Mouse (Mus musculus): Measurements from ENCODE around the gene Klhl22. TPM values are rescaled to one million over a fixed set of nuclear protein-coding genes. Genes with fewer than 3 reads are reported as not detected.
A peak's percentile ranks its signal among the peaks of the same experiment; 100 is the strongest.

Klhl22 gene
- total and polyA plus RNA-seq, 2 experiments from 2014 or later = 21.7 to 42.0 TPM

DNA sequence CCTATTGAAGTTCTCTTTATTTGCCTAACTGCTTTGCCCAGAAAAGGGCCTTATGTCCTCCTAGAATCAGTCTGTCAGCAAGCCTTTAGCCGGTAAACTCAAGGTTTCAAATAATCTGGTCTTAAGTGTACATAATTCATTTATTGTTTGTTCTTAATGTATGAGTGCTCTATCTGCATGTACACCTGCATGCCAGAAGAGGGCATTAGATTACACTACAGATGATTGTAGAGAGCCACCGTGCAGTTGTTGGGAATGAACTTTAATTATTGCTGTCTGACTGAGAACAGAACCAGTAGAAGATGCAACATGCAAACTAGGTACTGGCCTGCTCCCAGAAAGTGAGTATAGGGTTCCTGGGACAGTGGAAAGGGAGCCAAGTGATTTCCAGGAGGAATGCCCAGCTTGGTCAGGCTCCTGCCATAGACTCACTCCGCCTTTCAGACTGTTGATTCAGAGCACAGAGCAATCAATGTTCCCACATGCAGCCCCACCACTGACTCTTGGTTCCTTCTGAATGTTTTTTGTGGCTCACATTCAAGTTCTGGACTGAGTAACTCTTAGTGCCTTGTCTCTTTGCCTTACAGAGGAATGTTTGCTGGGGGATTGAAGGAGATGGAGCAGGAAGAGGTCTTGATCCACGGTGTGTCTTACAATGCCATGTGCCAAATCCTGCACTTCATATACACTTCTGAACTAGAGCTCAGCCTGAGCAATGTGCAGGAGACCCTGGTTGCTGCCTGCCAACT lies 11.9 kb downstream of the Klhl22 start:
- ATAC-seq (ENCODE audit: insufficient read depth, low read depth) (no peak), DNase-seq (ENCODE audit: low spot score) (no peak)
- H3K36me3 ChIP-seq (replicated peaks; ENCODE audit: control insufficient read depth, insufficient read depth, low read length) = peaks cover 45% of the 10 kb centered on the region
- no peak overlapping the region for H3K4me2 ChIP-seq (ENCODE audit: low read depth, low read length)
- no peak overlapping the region for H3K4me3 ChIP-seq (ENCODE audit: low read depth, low read length)
- H3K27me3 ChIP-seq (ENCODE audit: control insufficient read depth, insufficient read depth, low read length) = no peaks in the 10 kb centered on the region
- WGBS = 63% methylated on average over 4 of the region's 4 CpGs
- peak; percentile 44 for TF ChIP-seq CTCF (IDR thresholded peaks at IDR 0.05; ENCODE audit: low read depth)
- TF ChIP-seq EP300 (IDR thresholded peaks at IDR 0.05; ENCODE audit: low read depth) = no peak
- no peaks in the 10 kb centered on the region for H3K9me3 ChIP-seq (replicated peaks; ENCODE audit: control insufficient read depth, low read length)
- no peak overlapping the region for H3K9ac ChIP-seq (replicated peaks; ENCODE audit: low read depth, low read length)
- no peak overlapping the region for H3K27ac ChIP-seq (ENCODE audit: low read depth)
- H3K4me1 ChIP-seq (ENCODE audit: control insufficient read depth, insufficient read depth) = no peaks in the 10 kb centered on the region

- H3K4me3 ChIP-seq (ENCODE audit: low read depth, low read length) = no peak overlapping the region
- H3K9ac ChIP-seq (replicated peaks; ENCODE audit: low read depth, low read length) = no peak overlapping the region
- H3K4me2 ChIP-seq (ENCODE audit: low read depth, low read length) = no peak overlapping the region
- no peak overlapping the region for H3K27ac ChIP-seq (ENCODE audit: low read depth)
- ATAC-seq (ENCODE audit: insufficient read depth, low read depth) = no peak
- no peaks in the 10 kb centered on the region for H3K4me1 ChIP-seq (ENCODE audit: control insufficient read depth, insufficient read depth)
- H3K36me3 ChIP-seq (replicated peaks; ENCODE audit: control insufficient read depth, insufficient read depth, low read length) = peaks cover 55% of the 10 kb centered on the region
- no peak for DNase-seq (ENCODE audit: low spot score)
- TF ChIP-seq EP300 (IDR thresholded peaks at IDR 0.05; ENCODE audit: low read depth) (no peak), CTCF (IDR thresholded peaks at IDR 0.05; ENCODE audit: low read depth) (peak; percentile 50)
- H3K9me3 ChIP-seq (replicated peaks; ENCODE audit: control insufficient read depth, low read length) = no peaks in the 10 kb centered on the region
- no peaks in the 10 kb centered on the region for H3K27me3 ChIP-seq (ENCODE audit: control insufficient read depth, insufficient read depth, low read length)
- 67% methylated on average over 11 of the region's 11 CpGs for WGBS
Observed at GRCm38 (mm10) chr16:17776828-17777227, 17.4 kb downstream of the Klhl22 start.

DNA sequence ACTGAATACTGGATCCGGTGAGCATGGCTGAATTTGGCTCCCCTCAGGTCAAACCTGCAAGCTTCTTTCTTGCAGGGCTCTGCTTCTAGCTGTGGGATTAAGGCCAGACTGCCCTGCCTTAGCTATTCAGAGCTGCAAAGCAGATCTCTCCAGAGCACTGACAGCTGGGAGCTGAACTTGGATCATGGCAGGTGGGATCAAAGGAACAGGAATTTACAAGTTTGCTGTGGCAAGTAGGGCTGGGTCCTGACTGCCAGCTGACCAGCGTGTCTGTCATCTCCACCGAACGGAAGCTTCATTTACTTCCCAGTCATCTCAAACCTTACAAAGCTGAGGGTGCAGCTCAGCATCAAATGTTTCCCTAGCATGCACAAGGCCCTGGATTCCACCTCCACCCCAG lies 18.8 kb downstream of the Klhl22 start:
- Histone ChIP-seq H3K27me3 (ENCODE audit: control insufficient read depth, insufficient read depth, low read length) (no peaks in the 10 kb centered on the region), H3K4me2 (ENCODE audit: low read depth, low read length) (no peak overlapping the region), H3K9ac (replicated peaks; ENCODE audit: low read depth, low read length) (no peak overlapping the region), H3K4me1 (ENCODE audit: control insufficient read depth, insufficient read depth) (no peaks in the 10 kb centered on the region), H3K4me3 (ENCODE audit: low read depth, low read length) (no peak overlapping the region), H3K36me3 (replicated peaks; ENCODE audit: control insufficient read depth, insufficient read depth, low read length) (peaks cover 52% of the 10 kb centered on the region), H3K27ac (ENCODE audit: low read depth) (no peak overlapping the region), H3K9me3 (replicated peaks; ENCODE audit: control insufficient read depth, low read length) (no peaks in the 10 kb centered on the region)
- no peak for TF ChIP-seq EP300 (IDR thresholded peaks at IDR 0.05; ENCODE audit: low read depth)
- TF ChIP-seq CTCF (IDR thresholded peaks at IDR 0.05; ENCODE audit: low read depth) = no peak
- ATAC-seq (ENCODE audit: insufficient read depth, low read depth) (no peak), DNase-seq (ENCODE audit: low spot score) (no peak)
- WGBS = 77% methylated on average over 4 of the region's 4 CpGs

- H3K27ac ChIP-seq (ENCODE audit: low read depth) = no peak overlapping the region
- H3K4me1 ChIP-seq (ENCODE audit: control insufficient read depth, insufficient read depth) = no peaks in the 10 kb centered on the region
- DNase-seq (ENCODE audit: low spot score) (no peak), ATAC-seq (ENCODE audit: insufficient read depth, low read depth) (no peak)
- no peaks in the 10 kb centered on the region for H3K27me3 ChIP-seq (ENCODE audit: control insufficient read depth, insufficient read depth, low read length)
- no peak overlapping the region for H3K4me3 ChIP-seq (ENCODE audit: low read depth, low read length)
- H3K9me3 ChIP-seq (replicated peaks; ENCODE audit: control insufficient read depth, low read length) = no peaks in the 10 kb centered on the region
- TF ChIP-seq EP300 (IDR thresholded peaks at IDR 0.05; ENCODE audit: low read depth) (no peak), CTCF (IDR thresholded peaks at IDR 0.05; ENCODE audit: low read depth) (no peak)
- H3K4me2 ChIP-seq (ENCODE audit: low read depth, low read length) = no peak overlapping the region
- WGBS = 78% methylated on average over 1 of the region's 1 CpGs
- H3K9ac ChIP-seq (replicated peaks; ENCODE audit: low read depth, low read length) = no peak overlapping the region
- peaks cover 52% of the 10 kb centered on the region for H3K36me3 ChIP-seq (replicated peaks; ENCODE audit: control insufficient read depth, insufficient read depth, low read length)
Observed at GRCm38 (mm10) chr16:17779692-17780091, 20.3 kb downstream of the Klhl22 start.

DNA sequence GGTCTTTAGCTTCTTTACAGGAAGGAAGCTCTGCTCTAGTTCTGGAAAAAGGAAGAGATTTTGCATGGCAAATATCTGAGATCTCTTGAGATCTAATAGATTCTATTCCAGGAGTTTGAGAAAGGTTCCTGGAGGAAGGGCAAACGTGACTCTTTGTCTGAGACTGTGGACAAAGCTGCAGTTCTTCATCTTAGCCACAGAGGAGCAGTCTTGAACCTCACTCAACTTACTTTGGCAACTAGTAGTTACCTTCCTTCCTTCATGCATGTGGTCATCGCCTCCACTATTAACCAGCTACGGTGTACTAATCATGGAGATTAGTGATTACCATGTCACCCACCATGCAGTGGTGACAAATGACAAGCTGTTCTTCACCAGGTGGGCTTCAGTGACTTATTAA lies 25.9 kb downstream of the Klhl22 start:
- H3K27ac ChIP-seq (ENCODE audit: low read depth) = no peak overlapping the region
- no peak overlapping the region for H3K4me2 ChIP-seq (ENCODE audit: low read depth, low read length)
- H3K9ac ChIP-seq (replicated peaks; ENCODE audit: low read depth, low read length) = no peak overlapping the region
- peaks cover 70% of the 10 kb centered on the region for H3K36me3 ChIP-seq (replicated peaks; ENCODE audit: control insufficient read depth, insufficient read depth, low read length)
- no peak overlapping the region for H3K4me3 ChIP-seq (ENCODE audit: low read depth, low read length)
- no peak for ATAC-seq (ENCODE audit: insufficient read depth, low read depth)
- no peak for DNase-seq (ENCODE audit: low spot score)
- WGBS = 59% methylated on average over 3 of the region's 3 CpGs
- H3K27me3 ChIP-seq (ENCODE audit: control insufficient read depth, insufficient read depth, low read length) = no peaks in the 10 kb centered on the region
- no peaks in the 10 kb centered on the region for H3K9me3 ChIP-seq (replicated peaks; ENCODE audit: control insufficient read depth, low read length)
- no peaks in the 10 kb centered on the region for H3K4me1 ChIP-seq (ENCODE audit: control insufficient read depth, insufficient read depth)
- TF ChIP-seq CTCF (IDR thresholded peaks at IDR 0.05; ENCODE audit: low read depth) = peak; percentile 45
- no peak for TF ChIP-seq EP300 (IDR thresholded peaks at IDR 0.05; ENCODE audit: low read depth)

DNA sequence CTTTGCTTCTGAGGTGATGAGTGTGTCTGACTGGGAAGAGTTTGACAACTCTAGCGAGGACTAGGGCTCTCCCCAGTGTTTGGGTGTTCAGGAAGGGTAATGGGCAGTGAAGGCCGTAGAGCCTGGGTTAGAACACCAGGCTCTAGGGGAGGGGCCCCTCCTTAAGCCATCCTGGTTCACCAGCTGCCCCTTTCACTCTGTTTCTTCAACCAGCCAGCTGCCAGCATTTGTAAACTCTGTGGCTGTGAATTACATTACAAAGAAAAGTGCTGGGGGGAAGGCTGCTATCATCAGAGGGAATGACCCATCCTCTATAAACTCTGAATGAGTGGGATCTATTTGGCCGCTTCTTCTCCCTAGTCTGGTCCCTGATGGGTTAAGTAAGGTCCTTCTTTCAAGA lies 33.3 kb downstream of the Klhl22 start:
- H3K27ac ChIP-seq (ENCODE audit: low read depth) = no peak overlapping the region
- no peaks in the 10 kb centered on the region for H3K9me3 ChIP-seq (replicated peaks; ENCODE audit: control insufficient read depth, low read length)
- no peak for DNase-seq (ENCODE audit: low spot score)
- ATAC-seq (ENCODE audit: insufficient read depth, low read depth) = no peak
- peaks cover 47% of the 10 kb centered on the region for H3K36me3 ChIP-seq (replicated peaks; ENCODE audit: control insufficient read depth, insufficient read depth, low read length)
- H3K9ac ChIP-seq (replicated peaks; ENCODE audit: low read depth, low read length) = no peak overlapping the region
- H3K4me3 ChIP-seq (ENCODE audit: low read depth, low read length) = no peak overlapping the region
- WGBS = 79% methylated on average over 3 of the region's 3 CpGs
- H3K4me2 ChIP-seq (ENCODE audit: low read depth, low read length) = no peak overlapping the region
- no peak for TF ChIP-seq CTCF (IDR thresholded peaks at IDR 0.05; ENCODE audit: low read depth)
- H3K4me1 ChIP-seq (ENCODE audit: control insufficient read depth, insufficient read depth) = no peaks in the 10 kb centered on the region; the same call in 1 of the 2 replicates
- peaks cover 12% of the 10 kb centered on the region for H3K27me3 ChIP-seq (ENCODE audit: control insufficient read depth, insufficient read depth, low read length)

Data from heart, postnatal 0 days (tissue).